In the genomic region with DNA sequence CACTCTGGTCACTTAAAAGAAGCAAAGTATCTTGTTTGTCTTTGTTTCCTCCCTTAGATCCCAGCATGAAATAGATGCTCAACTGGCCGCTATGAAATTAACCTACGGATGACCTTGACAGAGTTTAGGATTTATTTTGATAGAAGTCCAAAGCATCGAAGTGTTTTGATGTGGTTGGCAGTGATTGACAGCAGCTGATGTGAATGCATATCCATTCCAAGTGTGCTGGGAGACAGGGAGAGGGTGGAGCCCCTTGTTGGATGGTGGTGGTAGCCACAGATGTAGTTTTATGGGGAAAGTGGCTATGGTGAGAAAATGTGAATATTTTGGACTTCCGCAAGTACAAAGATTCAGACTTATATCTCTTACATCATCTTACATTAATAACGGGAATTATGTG, we compare ENCODE assay signal across 29 mouse cellular contexts.
"Had no signal": no experiment of that assay in that cellular context is flagged by ENCODE, and none has a peak within 500 bp of the region (broad histone marks: within the 10 kb centered on the region; RNA-seq: fewer than 3 reads in every experiment).

No protein-coding gene starts in this region.

- H3K27ac ChIP-seq: left cerebral cortex, adult 2 months; limb, embryonic 10.5 days; limb, embryonic 12.5 days; limb, embryonic 13.5 days; limb, embryonic 15.5 days; liver, embryonic 12.5 days; liver, embryonic 13.5 days; liver, embryonic 14.5 days; liver, embryonic 15.5 days; lung, embryonic 15.5 days; macrophage; midbrain, embryonic 12.5 days; midbrain, embryonic 13.5 days; neural tube, embryonic 12.5 days; neural tube, embryonic 13.5 days had no signal

- H3K4me1 ChIP-seq: liver, embryonic 12.5 days; liver, embryonic 13.5 days; liver, embryonic 15.5 days; lung, embryonic 15.5 days; megakaryocyte, embryonic 14.5 days had no signal

- H3K9ac ChIP-seq: limb, embryonic 12.5 days; limb, embryonic 13.5 days; limb, embryonic 15.5 days; liver, embryonic 12.5 days; liver, embryonic 13.5 days; liver, embryonic 14.5 days; liver, embryonic 15.5 days; liver, postnatal 0 days; lung, embryonic 14.5 days; lung, embryonic 15.5 days; midbrain, embryonic 12.5 days; midbrain, embryonic 13.5 days; neural tube, embryonic 12.5 days; neural tube, embryonic 13.5 days had no signal

- H3K36me3 ChIP-seq: limb, embryonic 10.5 days; limb, embryonic 12.5 days; limb, embryonic 13.5 days; limb, embryonic 15.5 days; liver, embryonic 12.5 days; liver, embryonic 13.5 days; liver, embryonic 15.5 days; lung, embryonic 15.5 days; midbrain, embryonic 12.5 days; midbrain, embryonic 13.5 days; neural tube, embryonic 12.5 days; neural tube, embryonic 13.5 days had no signal

- DNase-seq: left cerebral cortex, postnatal 4 days; liver; liver, embryonic 13.5 days; liver, postnatal 0 days; lung, adult 18-20 months; lung, adult 2 months; lung, embryonic 14.5 days; lung, postnatal 10 days; lung, postnatal 14 days; lung, postnatal 4 days; midbrain, embryonic 14.5 days had no signal

- H3K4me2 ChIP-seq: limb, embryonic 12.5 days; limb, embryonic 13.5 days; limb, embryonic 15.5 days; liver, embryonic 11.5 days; liver, embryonic 12.5 days; liver, embryonic 13.5 days; liver, embryonic 15.5 days; lung, embryonic 14.5 days; lung, embryonic 15.5 days; midbrain, embryonic 11.5 days; midbrain, embryonic 12.5 days; midbrain, embryonic 13.5 days; neural tube, embryonic 12.5 days; neural tube, embryonic 13.5 days had no signal

- H3K4me3 ChIP-seq: left cerebral cortex, adult 2 months; limb, embryonic 10.5 days; limb, embryonic 12.5 days; limb, embryonic 13.5 days; limb, embryonic 15.5 days; liver, embryonic 12.5 days; liver, embryonic 13.5 days; liver, embryonic 15.5 days; lung, embryonic 15.5 days; megakaryocyte, embryonic 14.5 days; midbrain, embryonic 12.5 days; midbrain, embryonic 13.5 days; neural tube, embryonic 12.5 days; neural tube, embryonic 13.5 days had no signal

- H3K27me3 ChIP-seq: liver, embryonic 13.5 days; liver, embryonic 15.5 days; lung, embryonic 15.5 days; megakaryocyte, embryonic 14.5 days; neural tube, embryonic 12.5 days; neural tube, embryonic 13.5 days had no signal

- ATAC-seq: liver, embryonic 12.5 days; liver, postnatal 0 days; midbrain, embryonic 13.5 days; midbrain, embryonic 16.5 days had no signal

- H3K9me3 ChIP-seq: limb, embryonic 10.5 days; limb, embryonic 15.5 days; liver, embryonic 12.5 days; liver, embryonic 13.5 days; liver, embryonic 15.5 days; lung, embryonic 15.5 days; neural tube, embryonic 12.5 days; neural tube, embryonic 13.5 days had no signal
